Mouse (Mus musculus) thymus, postnatal 14 days (tissue): ENCODE data around the gene Whamm.

Source experiments
- DNase-seq: peaks from one replicate; pipeline ENCODE4 v3.0.0; 2021

Whamm gene

DNA sequence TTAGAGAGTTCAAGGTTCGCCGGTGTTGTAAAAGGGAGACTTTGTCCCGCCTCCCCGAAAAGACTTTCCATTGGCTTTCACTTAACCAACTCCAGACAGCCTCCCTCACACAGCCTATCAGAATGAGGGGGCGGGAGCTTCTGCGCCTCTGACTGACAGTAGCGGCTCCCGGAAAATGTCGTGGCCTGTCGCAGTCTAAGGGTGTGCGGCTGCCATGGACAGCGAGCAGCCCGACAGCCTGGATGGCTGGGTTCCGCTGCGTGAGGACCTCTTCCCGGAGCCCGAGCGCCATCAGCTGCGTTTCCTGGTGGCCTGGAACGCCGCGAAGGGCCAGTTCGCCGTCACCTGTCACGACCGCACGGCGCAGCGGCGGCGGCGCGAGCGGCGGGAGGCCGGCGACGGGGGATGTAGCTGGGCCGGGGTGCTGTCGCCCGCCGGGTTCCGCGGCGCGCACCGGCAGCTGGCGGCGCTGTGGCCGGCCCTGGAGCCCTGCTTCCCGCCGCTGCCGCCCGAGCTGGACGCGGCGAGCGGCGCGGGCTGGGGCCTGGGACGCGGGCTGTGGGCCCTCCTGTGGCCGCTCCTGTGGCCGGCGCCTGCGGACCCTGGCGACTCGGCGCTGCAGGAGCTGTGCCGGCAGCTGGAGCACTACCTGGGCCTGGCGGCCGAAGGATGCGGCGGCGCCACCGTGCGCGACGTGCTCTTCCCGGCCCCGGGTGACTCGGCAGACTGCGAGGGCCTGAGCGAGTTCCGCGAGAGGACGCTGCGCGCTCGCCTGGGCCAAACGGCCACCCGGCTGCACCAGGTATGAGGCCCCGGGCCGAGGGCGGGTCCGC lies at the start of gene Whamm:
Gene Whamm, plus strand, starts transcription at position 159 of the 833 bp plus-strand sequence.
- peak; percentile 94 for DNase-seq

DNA sequence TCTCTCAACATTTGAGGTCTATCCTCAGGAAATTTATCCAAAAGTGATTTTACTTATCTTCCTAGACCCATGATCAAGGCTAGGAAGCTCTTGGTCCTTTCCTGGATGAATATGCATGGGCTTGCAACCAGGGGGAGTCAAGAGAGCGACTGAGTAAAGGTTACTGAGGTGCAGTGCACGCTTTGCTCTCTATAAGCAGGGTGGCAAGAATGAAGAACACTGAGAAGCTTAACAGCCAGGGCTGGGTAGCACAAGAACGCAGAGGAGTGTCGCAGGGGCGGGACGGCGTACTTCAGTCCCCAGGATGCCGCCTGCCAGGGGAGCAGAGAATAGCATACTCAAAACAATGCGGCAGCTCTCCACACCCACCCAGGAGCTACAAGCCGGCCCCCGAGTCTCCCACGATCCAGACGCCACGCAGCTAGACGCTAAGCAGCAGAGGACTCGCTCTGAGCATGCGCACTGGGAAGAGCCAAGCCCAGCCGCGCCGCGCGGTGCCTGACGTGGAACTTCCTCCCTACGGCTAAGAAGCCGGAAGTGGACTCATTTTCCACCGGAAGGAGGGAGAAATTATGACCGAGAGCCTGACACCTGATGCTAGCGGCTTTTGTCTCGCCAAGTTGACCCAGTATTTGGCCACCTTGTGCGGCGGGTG lies 47.9 kb upstream of the Whamm start:
- peak; percentile 91 for DNase-seq

DNA sequence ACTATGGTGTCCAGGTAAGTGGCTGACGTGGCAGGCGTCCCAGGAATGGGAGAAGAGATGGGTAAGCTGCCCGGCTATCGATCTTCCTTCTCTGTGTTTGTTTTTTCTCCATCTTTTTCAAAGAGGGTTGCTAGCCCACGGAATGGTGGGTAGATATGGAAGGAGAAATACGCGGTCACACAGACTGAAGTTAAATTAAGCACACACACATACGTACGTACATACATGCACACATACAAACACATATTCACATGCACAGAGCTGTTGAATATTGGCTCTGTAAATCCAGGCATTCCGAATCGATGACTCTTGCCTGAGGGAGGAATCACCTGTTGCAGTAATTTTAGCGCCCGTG lies 47.4 kb upstream of the Whamm start:
- DNase-seq = no peak

DNA sequence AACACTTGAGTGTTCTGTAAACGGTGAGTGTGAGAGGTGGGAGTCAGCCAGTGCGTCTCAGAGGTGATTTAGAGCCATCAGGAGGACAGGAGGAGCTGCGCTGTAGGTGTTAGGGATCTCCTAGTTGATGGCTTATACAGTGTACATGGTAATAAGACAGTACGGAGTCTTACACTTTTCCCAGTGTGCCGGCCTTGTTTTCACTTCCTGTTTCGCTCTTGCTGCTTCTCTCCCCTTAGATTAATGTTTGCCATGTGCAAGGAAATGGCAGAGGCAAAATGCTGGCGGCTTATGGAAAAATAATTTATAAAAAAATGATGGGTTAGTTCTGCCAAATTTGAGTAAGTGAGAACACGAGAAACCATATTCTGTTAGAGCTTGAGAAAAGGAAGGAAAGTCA lies 42.1 kb upstream of the Whamm start:
- DNase-seq = no peak

DNA sequence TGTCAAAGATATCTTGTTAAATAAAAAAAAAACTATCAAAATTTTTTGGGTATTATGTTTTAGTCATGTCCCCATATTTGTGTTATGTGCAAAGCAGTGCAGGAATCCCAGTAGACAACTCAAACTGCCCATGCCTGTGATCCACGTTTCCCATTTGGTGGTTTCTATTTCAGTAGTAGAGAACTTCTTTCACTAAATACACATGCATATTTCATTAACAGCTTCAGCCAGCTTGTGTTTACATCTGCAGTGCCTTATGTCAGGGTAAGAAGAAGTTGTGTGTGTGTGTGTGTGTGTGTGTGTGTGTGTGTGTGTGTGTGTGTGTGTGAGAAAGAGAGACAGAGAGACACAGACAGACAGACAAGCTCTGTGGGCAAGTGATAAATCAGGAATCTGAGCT lies 39.6 kb upstream of the Whamm start:
- DNase-seq = no peak

DNA sequence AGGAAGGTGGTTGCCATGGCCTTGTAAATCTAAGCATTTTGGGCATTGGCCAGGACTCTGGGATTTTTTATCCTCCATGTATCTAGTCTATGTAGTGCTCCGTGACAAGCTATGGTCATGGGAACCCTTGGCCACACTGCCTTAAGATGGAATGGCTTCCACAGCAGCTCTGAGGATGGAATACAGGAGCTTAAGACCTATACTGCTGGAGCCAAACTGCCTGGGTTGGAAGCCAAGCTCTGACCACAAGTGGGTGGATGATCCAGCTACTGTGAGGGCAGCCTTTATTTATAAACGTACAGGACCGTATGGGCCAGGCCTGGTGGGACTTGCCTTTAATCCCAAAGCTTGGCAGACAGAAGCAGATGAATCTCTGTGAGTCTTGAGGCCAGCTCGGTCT lies 34.6 kb upstream of the Whamm start:
- no peak for DNase-seq

DNA sequence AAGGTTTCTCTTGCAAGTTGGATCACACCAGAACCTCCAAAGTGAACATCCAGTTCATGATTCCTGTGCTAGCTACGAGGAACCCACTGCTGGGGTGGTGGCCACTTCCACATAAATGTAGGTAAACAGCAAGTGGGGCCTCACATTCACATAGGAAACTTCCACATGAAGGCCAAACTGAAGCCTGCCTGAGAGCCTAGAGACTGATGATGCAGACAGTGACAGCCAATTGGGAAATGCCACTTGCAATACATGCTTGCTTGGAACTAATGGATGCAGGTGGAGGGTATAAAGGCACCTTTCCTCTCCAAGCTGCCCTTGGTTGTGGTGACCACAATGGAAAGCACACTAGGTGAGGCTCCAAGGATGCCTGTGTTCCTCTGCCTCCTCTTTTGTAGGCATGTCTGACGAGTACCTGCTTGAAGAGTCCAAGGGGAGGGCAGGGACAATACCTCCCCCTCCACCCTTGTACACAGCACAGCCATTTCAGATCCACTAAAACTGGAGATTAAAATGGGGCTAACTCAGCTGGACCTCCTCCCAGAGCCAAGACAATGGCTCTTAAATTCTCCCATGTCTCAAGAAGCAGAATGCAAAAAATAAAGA lies 32.9 kb upstream of the Whamm start:
- peak; percentile 15 for DNase-seq

DNA sequence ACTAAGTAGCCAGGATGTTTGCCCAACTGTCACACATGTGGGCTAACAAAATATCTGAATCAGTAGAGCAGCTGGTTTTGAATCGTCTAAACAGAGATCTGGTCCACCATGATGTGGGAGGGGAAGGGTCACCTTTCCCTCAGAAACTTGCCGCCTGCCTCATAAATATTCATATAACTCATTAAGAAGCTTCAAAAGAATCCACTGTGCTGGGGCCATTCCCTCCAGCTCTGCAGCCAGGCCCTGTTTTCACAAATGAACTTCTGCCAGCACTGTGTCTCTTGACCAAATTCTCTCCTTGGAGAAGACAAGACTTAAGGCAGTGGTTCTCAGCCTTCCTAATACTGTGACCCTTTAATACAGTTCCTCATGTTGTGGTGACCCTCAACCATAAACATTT lies 31.5 kb upstream of the Whamm start:
- no peak for DNase-seq

DNA sequence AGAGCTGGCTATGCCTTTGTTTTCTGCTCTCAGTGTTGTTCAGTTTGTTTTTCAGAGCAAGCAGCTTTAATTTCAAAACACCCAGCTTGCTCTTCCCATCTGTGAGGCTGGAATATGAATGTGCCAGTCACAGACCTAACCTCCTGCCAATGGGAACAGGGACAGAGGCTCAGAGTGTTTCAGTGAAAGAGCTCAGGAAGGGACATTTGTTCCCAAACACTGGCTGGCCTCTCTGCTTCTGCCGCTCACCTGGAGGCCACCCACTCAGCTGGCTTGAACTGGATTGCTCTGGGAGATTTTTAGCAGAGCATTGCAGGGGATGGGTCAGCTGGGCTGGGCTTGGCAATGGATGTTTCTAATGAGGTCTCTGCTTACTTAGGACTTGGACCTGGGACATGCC lies 30.1 kb upstream of the Whamm start:
- DNase-seq = no peak

DNA sequence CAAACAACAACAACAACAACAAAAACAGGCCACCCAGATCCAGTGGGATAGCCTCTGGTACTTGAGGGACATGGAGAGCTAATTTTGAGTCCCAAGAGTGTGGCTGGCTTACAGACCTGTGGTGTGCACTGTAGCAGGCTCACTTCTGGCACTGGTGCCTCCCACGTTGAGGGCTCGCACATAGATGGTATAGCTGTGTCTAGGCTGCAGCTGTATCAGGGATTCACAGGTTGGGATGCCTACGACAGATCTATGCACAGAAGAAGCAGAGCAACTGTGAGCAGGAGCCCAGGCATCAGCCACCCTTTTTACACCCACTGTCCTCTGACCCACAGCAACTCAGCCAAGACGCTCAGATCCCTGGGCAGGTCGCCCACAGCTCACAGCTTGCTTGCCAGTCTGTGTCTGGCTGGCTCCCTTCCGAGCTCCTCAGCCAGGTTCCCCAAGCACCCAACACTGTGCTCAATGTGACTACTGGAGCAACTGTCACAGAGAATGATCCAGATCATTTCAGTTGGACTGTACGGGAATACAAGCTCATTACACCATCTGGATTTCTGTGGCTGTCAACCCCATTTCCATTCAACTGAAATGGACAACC lies 29.0 kb upstream of the Whamm start:
- no peak for DNase-seq

DNA sequence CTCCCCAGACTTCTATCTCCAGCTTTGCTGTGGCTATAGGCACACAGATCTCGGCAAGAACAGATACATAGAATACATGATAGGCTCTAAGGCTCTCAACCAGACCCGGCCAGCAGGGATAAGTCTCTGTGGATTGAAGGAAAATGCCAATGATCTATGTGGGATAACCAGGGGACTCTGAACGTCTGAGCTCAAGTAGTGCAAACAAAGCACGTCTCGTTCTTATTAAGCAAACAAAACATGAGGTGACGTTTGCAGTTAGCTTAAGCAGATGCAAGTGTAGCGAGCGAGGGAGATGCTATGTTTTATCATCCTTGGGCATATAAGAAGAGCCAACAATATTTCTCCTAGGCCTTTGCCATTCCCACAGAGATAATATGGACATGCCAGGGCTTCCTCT lies 28.1 kb upstream of the Whamm start:
- DNase-seq = no peak

DNA sequence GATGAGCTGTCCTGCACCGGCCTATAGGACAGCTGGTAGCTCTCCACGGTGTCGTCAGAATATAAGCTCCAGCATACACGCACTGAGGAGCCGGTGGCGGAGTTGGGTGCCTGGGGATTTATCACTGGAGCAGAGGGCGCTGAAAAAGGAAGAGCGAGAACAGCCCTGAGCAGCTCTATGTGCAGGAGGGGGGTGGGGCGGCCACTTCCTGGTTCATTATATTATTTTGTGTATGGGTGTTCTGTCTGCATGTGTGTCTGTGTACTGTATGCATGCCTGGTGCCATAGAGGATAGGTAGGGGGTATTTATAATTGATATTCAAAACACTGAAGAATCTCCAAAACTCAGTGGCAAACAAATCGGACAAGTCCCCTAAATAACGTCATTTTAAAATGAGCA lies 22.2 kb upstream of the Whamm start:
- peak; percentile 25 for DNase-seq

DNA sequence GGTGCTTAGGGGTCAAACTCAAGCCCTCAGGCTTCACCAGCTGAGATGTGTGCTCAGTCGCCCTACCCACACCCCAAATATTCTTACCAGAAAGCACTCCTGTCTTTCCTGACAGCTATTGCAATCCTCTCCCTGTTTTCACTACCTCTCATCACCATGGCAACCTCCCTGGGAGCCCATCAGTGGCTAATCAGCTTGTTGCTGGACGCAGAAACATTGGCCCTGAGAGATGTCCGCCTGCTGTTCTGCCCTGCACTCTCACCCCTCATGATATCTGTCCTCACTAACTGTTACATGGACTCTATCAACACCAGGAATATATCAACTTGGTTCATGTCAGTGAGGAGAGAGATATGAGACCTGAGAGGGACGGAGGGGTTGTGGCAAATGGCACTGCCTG lies 17.5 kb upstream of the Whamm start:
- DNase-seq = no peak

DNA sequence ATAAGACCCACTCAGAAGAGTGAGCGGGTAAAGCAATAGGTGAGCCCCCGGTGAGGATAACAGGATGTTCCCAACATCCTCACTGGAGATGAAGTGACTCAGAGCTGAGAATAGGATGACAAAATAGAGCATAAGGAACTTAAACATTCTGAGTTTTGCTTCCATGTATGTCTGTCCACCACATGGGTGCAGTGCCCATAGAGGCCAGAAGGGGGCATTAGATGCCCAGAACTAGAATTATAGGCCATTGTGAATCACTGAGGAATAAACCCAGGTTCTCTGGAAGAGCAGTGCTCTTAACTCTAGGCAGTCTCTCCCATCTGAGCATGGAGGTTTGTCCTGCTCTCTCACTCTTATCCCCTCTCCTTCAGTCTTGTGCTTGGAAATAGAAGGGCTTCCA lies 16.7 kb upstream of the Whamm start:
- peak; percentile 48 for DNase-seq

DNA sequence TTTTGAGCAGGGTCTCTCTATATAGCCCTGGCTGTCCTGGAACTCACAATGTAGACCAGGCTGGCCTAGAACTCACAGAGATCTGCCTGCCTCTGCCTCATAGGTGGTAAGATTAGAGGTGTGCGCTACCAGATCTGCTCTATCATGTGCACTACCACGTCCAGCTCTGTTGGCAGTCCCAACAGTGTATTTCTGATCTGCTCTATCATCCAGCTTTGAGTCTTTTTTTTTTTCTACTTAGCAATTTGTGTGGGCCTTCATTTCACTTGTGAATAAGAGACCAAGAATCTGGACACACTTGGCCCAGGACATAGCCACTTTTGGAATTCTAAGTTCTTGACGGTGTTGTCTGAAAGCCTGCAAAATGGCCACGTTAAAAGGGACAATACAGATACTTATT lies 14.2 kb upstream of the Whamm start:
- DNase-seq = no peak

DNA sequence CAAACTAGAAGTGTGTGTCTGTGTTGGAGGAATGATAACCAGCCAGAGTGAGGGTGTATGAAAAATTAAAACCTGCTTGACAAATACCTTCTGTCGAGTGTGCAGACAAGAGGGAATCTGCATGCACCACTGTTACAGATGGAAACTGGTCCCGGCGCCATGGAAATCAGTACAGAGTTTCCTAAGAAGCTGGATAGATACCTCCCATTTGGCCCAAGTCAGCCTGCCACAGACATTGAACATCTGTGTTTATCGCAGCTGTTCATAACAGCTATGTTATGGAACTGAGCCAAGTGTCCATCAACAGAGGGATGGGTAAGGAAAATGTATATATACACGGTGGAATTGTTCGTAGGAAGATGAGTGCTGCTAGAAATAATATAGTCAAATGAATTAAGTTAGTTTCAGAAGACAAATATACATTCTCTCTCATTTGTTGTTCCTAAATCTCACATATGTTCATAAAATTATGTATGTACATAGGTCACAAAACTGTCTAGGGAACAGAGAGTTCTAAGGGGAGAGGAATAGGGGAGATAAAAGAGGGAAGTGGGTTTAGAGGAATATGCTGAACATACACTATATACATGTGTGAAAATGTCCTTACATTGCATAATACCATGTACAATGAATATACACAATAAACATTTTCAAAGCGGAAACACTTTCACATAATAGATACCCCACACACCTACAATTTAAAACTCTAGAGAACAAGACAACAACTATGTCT lies 13.6 kb upstream of the Whamm start:
- DNase-seq = no peak

DNA sequence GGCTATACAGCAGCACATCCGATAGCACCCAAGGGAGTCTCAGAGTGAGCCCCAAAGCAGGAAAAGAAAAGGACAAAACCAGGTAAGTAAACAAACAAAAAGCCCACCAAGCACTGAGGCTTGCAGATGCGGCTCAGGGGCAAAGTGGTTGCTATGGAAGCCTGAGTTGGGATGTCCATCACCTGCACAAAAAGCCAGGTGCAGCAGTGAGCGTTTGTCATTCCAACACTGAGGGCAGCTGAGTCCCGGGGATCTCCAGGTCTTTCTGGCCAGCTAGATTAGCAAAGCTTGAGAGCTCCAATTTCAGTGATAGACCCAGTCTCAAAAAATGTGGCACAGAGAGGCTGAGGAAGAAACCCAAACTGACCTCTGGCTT lies 13.1 kb upstream of the Whamm start:
- DNase-seq = no peak

DNA sequence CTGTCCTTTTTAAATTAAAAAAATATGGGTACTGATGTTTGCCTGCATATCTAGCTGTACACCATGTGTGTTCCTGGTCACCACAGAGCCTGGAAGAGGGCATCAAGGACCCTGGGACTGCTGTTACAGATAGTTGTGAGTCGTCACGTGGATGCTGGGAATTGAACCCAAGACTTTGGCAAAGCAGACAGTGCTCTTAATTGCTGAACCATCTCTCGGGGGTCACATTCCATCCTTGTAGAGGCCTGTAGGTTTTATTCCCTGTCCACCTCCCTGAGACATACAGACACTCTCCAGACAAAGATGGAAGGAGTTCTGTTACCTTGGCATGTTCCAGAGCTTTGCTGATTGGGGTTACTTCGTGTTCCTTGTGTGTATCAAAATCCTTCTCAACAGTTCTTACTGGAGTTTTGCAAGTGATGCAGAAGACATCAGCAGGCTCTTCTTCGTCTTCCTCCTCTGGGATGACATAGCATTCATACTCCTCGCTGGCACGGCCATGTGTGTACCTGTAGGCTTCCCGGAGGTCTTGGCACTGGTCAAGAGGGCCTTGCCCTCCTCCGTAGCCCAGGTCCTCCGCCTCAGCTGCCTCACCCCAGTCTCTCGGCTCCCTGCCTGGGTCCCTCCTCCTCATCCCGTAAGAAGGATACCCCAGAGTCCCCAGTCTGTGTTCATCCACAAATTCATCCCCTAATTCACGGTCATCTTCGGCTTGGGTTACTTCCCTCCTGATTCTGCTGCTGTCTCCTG lies 11.7 kb upstream of the Whamm start:
- DNase-seq = no peak

DNA sequence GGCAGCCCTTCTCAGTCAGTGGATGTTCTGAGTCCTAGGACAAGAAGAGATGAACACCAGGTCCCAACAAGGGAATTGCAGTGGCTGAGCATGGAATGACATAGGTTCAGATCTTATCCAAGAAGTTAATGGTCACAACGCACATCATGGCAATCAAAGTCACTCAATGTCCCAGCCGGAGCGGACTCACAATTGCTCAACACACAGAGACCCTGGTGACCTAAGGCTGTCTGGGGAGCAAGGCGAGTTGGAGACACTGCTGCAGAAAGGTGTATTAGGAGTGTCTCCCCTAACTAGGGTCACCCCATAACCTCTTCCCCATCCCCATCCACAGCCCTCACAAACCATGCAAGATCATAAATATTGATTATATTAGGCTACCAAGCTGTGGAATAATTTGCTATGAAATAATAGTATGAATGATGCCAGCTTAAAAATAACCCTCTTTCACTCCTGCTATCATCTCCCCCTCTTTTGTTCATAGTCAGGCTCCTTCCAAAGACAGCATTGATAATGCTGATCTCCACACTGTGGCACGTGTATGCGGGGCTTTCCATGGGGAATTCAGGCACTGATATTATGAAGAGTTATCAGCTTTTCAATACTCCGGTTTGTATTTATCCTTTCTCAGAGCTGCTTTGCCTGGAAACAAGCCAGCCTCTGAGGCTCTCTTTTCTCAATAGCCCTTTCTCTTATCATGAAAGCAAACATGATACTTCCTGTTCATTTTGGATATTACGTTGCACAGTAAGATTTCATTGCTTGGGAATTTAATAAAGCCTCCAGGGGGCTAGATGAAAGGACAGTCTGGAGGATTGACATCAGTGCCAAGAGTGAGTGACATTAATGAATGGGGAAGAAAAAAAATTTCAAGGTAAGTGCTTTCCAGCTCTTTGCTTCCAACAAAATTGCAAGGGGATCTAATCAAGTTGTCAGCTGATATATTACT lies 10.7 kb upstream of the Whamm start:
- DNase-seq = no peak

DNA sequence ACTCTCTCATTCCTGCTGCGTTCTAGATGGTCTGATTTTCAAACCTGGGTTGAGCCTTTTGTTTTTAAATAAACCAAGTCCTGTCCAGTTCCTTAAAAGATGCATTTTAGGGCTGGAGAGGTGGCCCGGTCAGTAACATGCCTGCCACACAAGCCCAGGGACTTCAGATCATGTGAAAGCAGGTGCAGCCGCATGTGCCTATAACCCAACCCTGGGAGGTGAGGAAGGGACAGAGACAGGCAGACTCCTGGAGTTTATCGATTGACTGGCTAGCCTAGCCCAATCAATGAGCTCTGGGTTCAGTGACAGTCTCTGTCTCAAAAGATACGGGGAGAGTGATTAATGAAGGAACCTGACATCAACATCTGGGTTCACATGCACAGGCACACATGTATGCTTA lies 9.9 kb upstream of the Whamm start:
- DNase-seq = no peak

DNA sequence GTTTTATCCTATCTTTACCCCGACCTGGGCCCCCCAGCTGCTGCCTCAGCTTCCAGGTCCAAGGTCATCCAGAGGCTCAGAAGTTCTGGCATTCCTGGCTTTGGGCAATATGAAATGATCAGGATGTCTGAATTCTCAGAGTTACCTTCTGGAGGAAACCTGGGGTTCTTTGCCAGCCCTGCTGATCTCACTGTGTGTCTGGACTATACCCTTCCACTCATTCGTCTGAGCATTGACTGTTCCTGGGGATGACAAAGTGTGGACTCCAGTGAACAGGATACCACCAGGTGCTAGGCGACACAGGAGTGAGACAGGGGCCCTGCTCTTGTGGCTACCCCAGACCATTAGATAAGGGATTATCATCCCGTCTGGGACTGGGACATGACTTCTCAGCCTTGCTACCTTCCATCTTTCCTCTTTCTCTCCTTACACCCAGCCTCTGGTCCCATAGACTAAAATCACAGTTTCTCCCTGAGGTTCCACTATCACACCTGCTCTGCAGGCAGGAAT lies 7.5 kb upstream of the Whamm start:
- no peak for DNase-seq
